Mouse (Mus musculus) C2C12 (cell line): Measurements from ENCODE around the gene Vash2.

Experiments
- CTCF ChIP-seq: IDR thresholded peaks from one replicate; pipeline ENCODE4 v1.5.1; 2011; ENCODE audit not compliant: control insufficient read depth, insufficient read depth, insufficient read length
- MAX ChIP-seq: IDR thresholded peaks from one replicate; pipeline ENCODE4 v1.6.1; 2011; ENCODE audit warnings: mild to moderate bottlenecking, control low read depth
- MYOD1 ChIP-seq: IDR thresholded peaks from one replicate; pipeline ENCODE4 v1.6.1; 2011; ENCODE audit warnings: low read depth; ENCODE audit not compliant: control insufficient read depth, insufficient read length
- MYOG ChIP-seq: IDR thresholded peaks from one replicate; pipeline ENCODE4 v1.6.1; 2011; ENCODE audit not compliant: control insufficient read depth, insufficient read length; ENCODE audit errors: extremely low read depth
- USF1 ChIP-seq: IDR thresholded peaks from one replicate; pipeline ENCODE4 v1.6.1; 2011; ENCODE audit warnings: low read depth, mild to moderate bottlenecking, control low read depth, moderate library complexity

- TF ChIP-seq CTCF (no peak), USF1 (no peak), MAX (no peak), MYOG (no peak), MYOD1 (no peak)
These were observed 16.5 kb upstream of the Vash2 start for GRCm38 (mm10) chr1:190995548-190995947.
